Mouse (Mus musculus) thymus, adult 2 months (tissue): ENCODE measurements around the gene Tmem151b.

ENCODE experiments used
- CTCF ChIP-seq: fragments of 200-500 bp; IDR thresholded peaks from 2 replicates; pipeline ENCODE4 v1.5.1; 2012; ENCODE audit warnings: mild to moderate bottlenecking, control low read depth, low read length, moderate library complexity, borderline replicate concordance; ENCODE audit not compliant: control insufficient read depth, poor library complexity, insufficient read depth; ENCODE audit errors: extremely low read depth
- POLR2A ChIP-seq: fragments of 200-500 bp; IDR thresholded peaks from 2 replicates; pipeline ENCODE4 v1.6.1; 2012; ENCODE audit warnings: mild to moderate bottlenecking, low read length, control low read depth, moderate library complexity; ENCODE audit not compliant: control insufficient read depth, poor library complexity, insufficient read depth; ENCODE audit errors: extremely low read depth

- no peak for TF ChIP-seq POLR2A
- no peak for TF ChIP-seq CTCF
Observed at GRCm38 (mm10) chr17:45565103-45565502, 15.6 kb upstream of the Tmem151b start.
